Mouse (Mus musculus): ENCODE results near the gene Mvb12a. TPM values are rescaled to one million over a fixed set of nuclear protein-coding genes. Genes with fewer than 3 reads are reported as not detected.

Mvb12a gene
- total and polyA plus RNA-seq, 3 experiments: 80.5 to 157 (median 128) TPM

GRCm38 (mm10) chr8:71535663-71536062, 7.1 kb upstream of the Mvb12a start:
- Histone ChIP-seq H3K4me1 (ENCODE audit: control insufficient read depth in 1 of 2, insufficient read depth in 2 of 2) (peaks cover 14 to 59% of the 10 kb centered on the region in 2 experiments), H3K4me2 (ENCODE audit: insufficient read depth, low read depth, poor library complexity, severe bottlenecking) (peak overlapping the region; percentile 90), H3K79me2 (replicated peaks; ENCODE audit: control insufficient read depth, extremely low read depth, insufficient read depth, poor library complexity, severe bottlenecking) (peaks cover 11% of the 10 kb centered on the region; the same call in 1 of the 2 replicates), H3K36me3 (replicated peaks in 1 of 2; ENCODE audit: control insufficient read depth in 1 of 2, insufficient read depth in 1 of 2, low read length in 1 of 2) (peaks cover 5 to 15% of the 10 kb centered on the region in 2 experiments), H3K9me3 (replicated peaks; ENCODE audit: low read length) (no peaks in the 10 kb centered on the region), H3K27me3 (replicated peaks) (no peaks in the 10 kb centered on the region), H3K27ac (ENCODE audit: insufficient read depth, low read depth) (peak overlapping the region; percentile 47), H3K9ac (ENCODE audit: insufficient read depth, low read depth) (peak overlapping the region; percentile 84; the same call in 1 of the 2 replicates), H3K4me3 (replicated peaks in 1 of 3; ENCODE audit: low read depth in 2 of 3, low read length in 2 of 3, poor library complexity in 1 of 3) (peak overlapping the region; percentile 83 to 93 (median 89))
- in situ Hi-C loops (cut with MboI; ENCODE audit: low pct_ligation_motif_present, low pct_unique_long_range_greater_than_20kb, low sequenced_read_pairs): no loop called here
- dilution Hi-C loops (cut with MboI; ENCODE audit: extremely low pct_ligation_motif_present, extremely low pct_unique_long_range_greater_than_20kb, low sequenced_read_pairs): no loop called here
- peak; percentile 79 for DNase-seq (ENCODE audit: extremely low read depth)
- peak; percentile 34; the same call in 1 of the 2 replicates for TF ChIP-seq MEF2A (IDR thresholded peaks at IDR 0.05; ENCODE audit: borderline replicate concordance, low read depth, low read length)
- peak; percentile 51; the same call in 1 of the 2 replicates for TF ChIP-seq BHLHE40 (IDR thresholded peaks at IDR 0.05; ENCODE audit: low read depth, low read length)
- TF ChIP-seq ETS1 (conservative IDR thresholded peaks at IDR 0.05; ENCODE audit: low read depth, low read length): peak; percentile 59
- no peak for TF ChIP-seq E2F4 (IDR thresholded peaks at IDR 0.05; ENCODE audit: insufficient replicate concordance, low read depth, low read length)
- no peak for TF ChIP-seq JUND (conservative IDR thresholded peaks at IDR 0.05; ENCODE audit: low read depth, low read length)
- TF ChIP-seq TBP (conservative IDR thresholded peaks at IDR 0.05; ENCODE audit: low read depth, low read length): no peak
- peak; percentile 26; the same call in 1 of the 2 replicates for TF ChIP-seq POLR2A (IDR thresholded peaks at IDR 0.05; ENCODE audit: low read depth, low read length)
- 0 out of 2 replicates have a peak, but pooled peaks have one; percentile 18 for TF ChIP-seq EP300 (IDR thresholded peaks at IDR 0.05; ENCODE audit: low read length)
- peak; percentile 70; the same call in 1 of the 2 replicates for TF ChIP-seq TCF12 (IDR thresholded peaks at IDR 0.05; ENCODE audit: low read depth, low read length)
- TF ChIP-seq UBTF (IDR thresholded peaks at IDR 0.05; ENCODE audit: low read depth, low read length): no peak
- TF ChIP-seq CTCF (conservative IDR thresholded peaks at IDR 0.05 in 1 of 2, IDR thresholded peaks at IDR 0.05 in 1 of 2; ENCODE audit: low read depth in 2 of 2, low read length in 2 of 2): 0 out of 4 replicates have a peak, but pooled peaks of 1 of the 2 experiments have one; percentile 12
- TF ChIP-seq SIN3A (IDR thresholded peaks at IDR 0.05; ENCODE audit: low read length): peak; percentile 42; the same call in 1 of the 2 replicates
- no peak for TF ChIP-seq RAD21 (IDR thresholded peaks at IDR 0.05; ENCODE audit: low read depth, low read length)
- 0 out of 2 replicates have a peak, but pooled peaks have one; percentile 57 for TF ChIP-seq MAZ (IDR thresholded peaks at IDR 0.05; ENCODE audit: low read depth, low read length)
- peak; percentile 67; the same call in 1 of the 2 replicates for TF ChIP-seq CHD2 (IDR thresholded peaks at IDR 0.05; ENCODE audit: low read length)
- peak; percentile 62 for TF ChIP-seq IRF4 (IDR thresholded peaks at IDR 0.05; ENCODE audit: low read depth, low read length)
- TF ChIP-seq MYC (IDR thresholded peaks at IDR 0.05; ENCODE audit: low read depth, low read length): no peak

- peaks cover 12 to 61% of the 10 kb centered on the region in 2 experiments for H3K4me1 ChIP-seq (ENCODE audit: control insufficient read depth in 1 of 2, insufficient read depth in 2 of 2)
- in situ Hi-C loops (cut with MboI; ENCODE audit: low pct_ligation_motif_present, low pct_unique_long_range_greater_than_20kb, low sequenced_read_pairs): no loop called here
- dilution Hi-C loops (cut with MboI; ENCODE audit: extremely low pct_ligation_motif_present, extremely low pct_unique_long_range_greater_than_20kb, low sequenced_read_pairs): no loop called here
- TF ChIP-seq BHLHE40 (IDR thresholded peaks at IDR 0.05; ENCODE audit: low read depth, low read length) (0 out of 2 replicates have a peak, but pooled peaks have one; percentile 5), GABPA (IDR thresholded peaks at IDR 0.05; ENCODE audit: insufficient replicate concordance, low read depth, low read length) (no peak), JUN (IDR thresholded peaks at IDR 0.05; ENCODE audit: insufficient read depth, low read depth, low read length) (no peak), POLR2AphosphoS2 (IDR thresholded peaks at IDR 0.05; ENCODE audit: low read depth, low read length) (no peak), RCOR1 (conservative IDR thresholded peaks at IDR 0.05; ENCODE audit: low read depth, low read length) (no peak), MAFK (IDR thresholded peaks at IDR 0.05; ENCODE audit: insufficient replicate concordance, low read length) (no peak), JUND (conservative IDR thresholded peaks at IDR 0.05; ENCODE audit: low read depth, low read length) (no peak), ZNF384 (IDR thresholded peaks at IDR 0.05; ENCODE audit: low read depth, low read length) (no peak), ZC3H11A (IDR thresholded peaks at IDR 0.05; ENCODE audit: low read depth, low read length) (no peak), SIN3A (IDR thresholded peaks at IDR 0.05; ENCODE audit: low read length) (peak; percentile 82), ETS1 (conservative IDR thresholded peaks at IDR 0.05; ENCODE audit: low read depth, low read length) (peak; percentile 27; the same call in 1 of the 2 replicates), CHD2 (IDR thresholded peaks at IDR 0.05; ENCODE audit: low read length) (peak; percentile 5), HCFC1 (IDR thresholded peaks at IDR 0.05; ENCODE audit: low read depth, low read length) (peak; percentile 26; the same call in 1 of the 2 replicates), NELFE (IDR thresholded peaks at IDR 0.05; ENCODE audit: low read depth, low read length) (peak; percentile 64), TBP (conservative IDR thresholded peaks at IDR 0.05; ENCODE audit: low read depth, low read length) (peak; percentile 83; the same call in 1 of the 2 replicates), RAD21 (IDR thresholded peaks at IDR 0.05; ENCODE audit: low read depth, low read length) (no peak), CHD1 (IDR thresholded peaks at IDR 0.05; ENCODE audit: low read depth, low read length) (no peak), MAZ (IDR thresholded peaks at IDR 0.05; ENCODE audit: low read depth, low read length) (peak; percentile 28; the same call in 1 of the 2 replicates)
Observed at GRCm38 (mm10) chr8:71537028-71537867, 5.5 kb upstream of the Mvb12a start, which contains the start of gene Bst2. TSS of gene Bst2 (minus strand) at chr8:71537456.

More at GRCm38 (mm10) chr8:71537028-71537867, 5.5 kb upstream of the Mvb12a start, which contains the start of gene Bst2:
- Histone ChIP-seq H3K9ac (ENCODE audit: insufficient read depth, low read depth) (peak within 1 kb of the TSS; percentile 84), H3K9me3 (replicated peaks; ENCODE audit: low read length) (no peaks in the 10 kb centered on the region), H3K27me3 (replicated peaks) (no peaks in the 10 kb centered on the region), H3K4me3 (replicated peaks in 1 of 3; ENCODE audit: low read depth in 2 of 3, low read length in 2 of 3, poor library complexity in 1 of 3) (peak within 1 kb of the TSS; percentile 83 to 93 (median 89)), H3K4me2 (ENCODE audit: insufficient read depth, low read depth, poor library complexity, severe bottlenecking) (peak within 1 kb of the TSS; percentile 90), H3K79me2 (replicated peaks; ENCODE audit: control insufficient read depth, extremely low read depth, insufficient read depth, poor library complexity, severe bottlenecking) (peaks cover 11% of the 10 kb centered on the region; the same call in 1 of the 2 replicates), H3K36me3 (replicated peaks in 1 of 2; ENCODE audit: control insufficient read depth in 1 of 2, insufficient read depth in 1 of 2, low read length in 1 of 2) (peaks cover 5 to 16% of the 10 kb centered on the region in 2 experiments), H3K27ac (ENCODE audit: insufficient read depth, low read depth) (peak within 1 kb of the TSS; percentile 47)
- DNase-seq (ENCODE audit: extremely low read depth): peak; percentile 98
